Comparison of ENCODE assay signal across 8 mouse cellular contexts in genomic region chr11:104607491-104608245, GRCm38 (mm10). TPM values are rescaled to one million over a fixed set of nuclear protein-coding genes. Genes with fewer than 3 reads are reported as not detected.
A peak's percentile ranks its signal among the peaks of the same experiment; 100 is the strongest.
DNase-seq lines count a peak whose midpoint lies in the region; ATAC-seq and TF ChIP-seq lines count a peak whose summit lies in the region.

Gene Itgb3 (plus strand): TSS chr11:104608000.

- no peaks in the 10 kb centered on the region for H3K4me1 ChIP-seq in hindbrain, postnatal 0 days (ENCODE audit: insufficient read depth, low read length)

- H3K9me3 ChIP-seq in hindbrain, postnatal 0 days (ENCODE audit: low read length), result no peaks in the 10 kb centered on the region

- peak within 1 kb of the TSS; percentile 50 for H3K9ac ChIP-seq in hindbrain, postnatal 0 days (replicated peaks; ENCODE audit: low read length)

- no peak within 1 kb of the TSS for H3K27ac ChIP-seq in hindbrain, postnatal 0 days

- no peaks in the 10 kb centered on the region for H3K36me3 ChIP-seq in hindbrain, postnatal 0 days (ENCODE audit: insufficient read depth, low read length)

- ATAC-seq in hindbrain, postnatal 0 days, result peak; percentile 87

- peak; percentile 53 for TF ChIP-seq CTCF in hindbrain, postnatal 0 days (IDR thresholded peaks at IDR 0.05; ENCODE audit: low read depth)

- intact Hi-C loops in left cerebral cortex, postnatal 4 days (cut with DNase I), result no loop called here

- 1% methylated on average over 51 of the region's 51 CpGs for WGBS in hindbrain, postnatal 0 days

- H3K27me3 ChIP-seq in hindbrain, postnatal 0 days (ENCODE audit: insufficient read depth, low read length), result no peaks in the 10 kb centered on the region

- peak within 1 kb of the TSS; percentile 89 for H3K4me2 ChIP-seq in hindbrain, postnatal 0 days (ENCODE audit: low read depth, low read length)

- peak within 1 kb of the TSS; percentile 54 for H3K4me3 ChIP-seq in hindbrain, postnatal 0 days (ENCODE audit: low read length)

- DNase-seq in WW6 (ENCODE audit: low read depth, low spot score), result peak; percentile 76
- peak; percentile 73 to 84 for DNase-seq in cerebellum, postnatal 36 days
- peak; percentile 79 for DNase-seq in gastrocnemius, postnatal 10 days
- DNase-seq in hindbrain, postnatal 0 days (ENCODE audit: low spot score), result peak; percentile 80
- peak; percentile 68 for DNase-seq in left cerebral cortex, postnatal 4 days
- DNase-seq in mesoderm, embryonic 11.5 days (ENCODE audit: low read depth, low spot score), result peak; percentile 74
- peak; percentile 57 for DNase-seq in right cerebral cortex, postnatal 25 days
- peak; percentile 61 for DNase-seq in yolk sac, embryonic 10.5 days (ENCODE audit: low spot score)

RNA-seq across cellular contexts. Expression of gene Itgb3, which starts in this region (rescaled TPM):
- 10 to 100 TPM in 1 of 2 experiments, 1 to 10 TPM in 1; 4.7 to 15.9 TPM for total RNA-seq in gastrocnemius, postnatal 10 days (2021)
- 1.7 TPM in 2 replicates for total RNA-seq in hindbrain, postnatal 0 days (2014; rRNA removed)
- 0.82 and 1.0 TPM in 2 replicates for polyA plus RNA-seq in hindbrain, postnatal 0 days (2015; fragmentation: Nextera tagmentation; extraction: Ambion mirVana)
- 1 to 10 TPM; 4.1 TPM for total RNA-seq in left cerebral cortex, postnatal 4 days (2021)
